Comparison of ENCODE assay signal across 8 mouse cellular contexts in the genomic region with DNA sequence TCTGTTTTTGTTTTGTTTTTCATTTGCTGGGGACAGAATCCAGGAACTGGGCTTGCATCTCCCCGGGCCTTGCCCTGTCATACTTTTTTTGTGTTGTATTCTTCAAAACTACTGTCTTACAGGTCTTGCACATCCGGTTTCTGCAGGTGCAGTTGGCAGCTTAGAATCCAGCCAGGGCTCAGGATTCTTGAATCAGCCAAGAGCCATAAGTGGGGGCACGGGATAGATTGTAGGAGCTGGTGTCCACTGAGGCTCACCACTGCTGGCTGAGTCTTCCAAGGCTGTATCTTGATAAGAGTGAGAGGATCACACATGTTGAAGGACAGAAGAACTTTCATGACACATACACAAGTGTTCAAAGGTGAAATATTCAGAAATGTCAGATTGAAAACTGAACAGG. TPM values are rescaled to one million over a fixed set of nuclear protein-coding genes. Genes with fewer than 3 reads are reported as not detected.
DNase-seq lines count a peak whose midpoint lies in the region; ATAC-seq lines count a peak whose summit lies in the region.

No protein-coding gene starts in this region.

- no peaks in the 10 kb centered on the region for H3K4me1 ChIP-seq in neural tube, embryonic 11.5 days (ENCODE audit: control insufficient read depth, insufficient read depth, low read length)
- H3K4me1 ChIP-seq in liver, embryonic 15.5 days (replicated peaks) = peaks cover 71% of the 10 kb centered on the region

- no peaks in the 10 kb centered on the region for H3K36me3 ChIP-seq in neural tube, embryonic 11.5 days (ENCODE audit: control insufficient read depth, insufficient read depth, low read length)
- H3K36me3 ChIP-seq in liver, embryonic 15.5 days (replicated peaks) = no peaks in the 10 kb centered on the region

- no peaks in the 10 kb centered on the region for H3K27me3 ChIP-seq in neural tube, embryonic 11.5 days (ENCODE audit: control insufficient read depth, insufficient read depth, low read length)
- no peaks in the 10 kb centered on the region for H3K27me3 ChIP-seq in liver, embryonic 15.5 days

- H3K4me2 ChIP-seq in neural tube, embryonic 11.5 days (ENCODE audit: low read depth) = peak overlapping the region; percentile 85
- H3K4me2 ChIP-seq in liver, embryonic 15.5 days = peak overlapping the region; percentile 95

- peak overlapping the region; percentile 40; the same call in 1 of the 2 replicates for H3K4me3 ChIP-seq in neural tube, embryonic 11.5 days (ENCODE audit: low read depth, low read length)
- H3K4me3 ChIP-seq in liver, embryonic 15.5 days (replicated peaks) = peak overlapping the region; percentile 77

- H3K27ac ChIP-seq in neural tube, embryonic 11.5 days (ENCODE audit: low read depth, low read length) = no peak overlapping the region
- 0 out of 2 replicates have a peak overlapping the region, but pooled peaks have one; percentile 92 for H3K27ac ChIP-seq in liver, embryonic 15.5 days (replicated peaks)

- no peaks in the 10 kb centered on the region for H3K9me3 ChIP-seq in neural tube, embryonic 11.5 days (ENCODE audit: control insufficient read depth, low read length)
- no peaks in the 10 kb centered on the region for H3K9me3 ChIP-seq in liver, embryonic 15.5 days (replicated peaks)

- peak; percentile 4; the same call in 1 of the 2 replicates for ATAC-seq in cerebellum, adult (ENCODE audit: insufficient number of reproducible peaks, low FRiP score, low TSS enrichment)
- no peak; the same call in 1 of the 2 replicates for ATAC-seq in neural tube, embryonic 11.5 days (ENCODE audit: insufficient read depth, low FRiP score, low TSS enrichment)
- no peak for ATAC-seq in liver, embryonic 15.5 days (ENCODE audit: insufficient read depth)
- no peak for ATAC-seq in megakaryocyte progenitor cell, adult 5-6 weeks (replicated peaks; ENCODE audit: poor library complexity)

- no peak for DNase-seq in cerebellum, adult 11 months
- no peak for DNase-seq in neural tube, embryonic 11.5 days (ENCODE audit: low spot score)
- DNase-seq in neural tube, embryonic 10.5 days (ENCODE audit: extremely low spot score, low spot score) = no peak
- no peak for DNase-seq in natural killer cell, adult 2 months (ENCODE audit: low spot score in 2 of 2)
- DNase-seq in adipocyte (ENCODE audit: low spot score) = no peak

- 66% methylated on average over 3 of the region's 3 CpGs for WGBS in neural tube, embryonic 11.5 days
- 60% methylated on average over 3 of the region's 3 CpGs for WGBS in liver, embryonic 15.5 days (ENCODE audit: insufficient replicate concordance)

- H3K9ac ChIP-seq in neural tube, embryonic 11.5 days (ENCODE audit: low read length) = no peak overlapping the region
- H3K9ac ChIP-seq in liver, embryonic 15.5 days = 0 out of 2 replicates have a peak overlapping the region, but pooled peaks have one; percentile 74

RNA-seq across cellular contexts. Expression of a gene that starts 0.4 kb away (rescaled TPM):
- polyA plus RNA-seq in neural tube, embryonic 11.5 days (2014; fragmentation: Nextera tagmentation; extraction: Ambion mirVana) = 2.7 and 3.1 TPM in 2 replicates
- polyA plus RNA-seq in liver, embryonic 15.5 days (2015; fragmentation: Nextera tagmentation; extraction: Ambion mirVana) = 41.3 and 46.3 TPM in 2 replicates
- 3.3 and 6.4 TPM in 2 replicates for total RNA-seq in megakaryocyte progenitor cell, adult 5-6 weeks (2015)
- 2.4 and 4.0 TPM in 2 replicates for total RNA-seq in megakaryocyte progenitor cell, adult 5-6 weeks (2017)

Comparison
In these comparisons a context has a peak if more than half of its experiments do, and no peak if none do; other contexts are left out.
1. RNA of a gene that starts 0.4 kb away (polyA plus RNA-seq): 41.3 to 46.3 TPM in liver, embryonic 15.5 days; 2.7 to 3.1 TPM in neural tube, embryonic 11.5 days; every median in the first group is over 10 times any median in the second.